Mouse (Mus musculus): ENCODE measurements around the gene Smim20. TPM values are rescaled to one million over a fixed set of nuclear protein-coding genes. Genes with fewer than 3 reads are reported as not detected.

Gene Smim20
- 33.5 and 39.0 TPM in 2 replicates for polyA plus RNA-seq (2012; rRNA removed)

DNA sequence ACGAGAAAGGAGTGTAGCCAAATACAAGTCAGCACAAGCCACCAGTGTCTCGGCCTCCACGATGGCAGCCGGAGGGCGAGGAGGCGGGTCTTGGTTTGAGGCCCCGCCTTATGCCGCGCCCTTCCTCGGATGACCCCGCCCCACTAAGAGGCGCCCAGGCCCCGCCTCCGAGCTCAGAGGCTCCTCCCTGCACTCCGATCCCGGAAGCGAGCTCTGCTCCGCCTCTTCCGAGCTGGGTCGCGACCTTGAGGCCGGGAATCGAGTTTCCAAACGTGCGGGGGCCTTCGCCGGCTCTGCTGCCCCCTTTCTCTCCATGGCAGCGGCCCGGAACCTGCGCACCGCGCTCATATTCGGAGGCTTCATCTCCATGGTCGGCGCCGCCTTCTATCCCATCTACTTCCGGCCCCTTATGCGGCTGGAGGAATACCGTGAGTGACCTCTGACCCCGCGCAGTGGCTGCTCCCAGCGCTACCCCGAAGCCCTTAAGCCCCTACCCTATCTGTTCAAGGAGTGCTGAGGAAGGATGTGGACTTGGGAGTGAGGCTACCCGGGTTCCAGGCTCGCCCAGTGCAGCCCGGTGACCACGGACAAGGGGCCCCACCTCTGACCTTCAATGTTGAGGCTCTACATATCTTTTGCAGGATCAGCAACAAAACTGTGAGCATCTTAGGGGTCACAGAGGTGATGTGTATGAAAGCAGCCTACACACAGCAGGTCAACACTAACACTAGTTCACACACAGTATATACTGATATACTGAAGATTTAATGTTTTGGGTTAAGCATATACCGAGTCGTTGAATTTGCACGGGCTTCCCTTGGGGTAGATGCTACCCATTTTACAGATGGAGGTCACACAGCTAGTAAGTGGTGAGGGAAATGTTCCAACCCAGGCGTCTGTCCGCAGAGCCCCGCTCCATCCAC is at the start of gene Smim20:
Smim20 (plus strand) TSS at position 153 of the 923 bp plus-strand sequence.

Other genes starting within 250 kb of the Smim20 start
- 7.4 and 8.0 TPM in 2 replicates for gene Slc34a2, start 229.0 kb upstream of the Smim20 start, polyA plus RNA-seq (2012; rRNA removed)
- 13.9 and 16.9 TPM in 2 replicates for gene Sel1l3, start 53.2 kb upstream of the Smim20 start, polyA plus RNA-seq (2012; rRNA removed)
- 19.6 and 20.4 TPM in 2 replicates for gene Rbpj, start 199.1 kb downstream of the Smim20 start, polyA plus RNA-seq (2012; rRNA removed)